In genomic region chr12:70827187-70827900, GRCm38 (mm10) we compare ENCODE assay signal across 8 mouse cellular contexts. TPM values are rescaled to one million over a fixed set of nuclear protein-coding genes. Genes with fewer than 3 reads are reported as not detected.
DNase-seq lines count a peak whose midpoint lies in the region; ATAC-seq and TF ChIP-seq lines count a peak whose summit lies in the region.

No protein-coding gene starts in this region.

- peak overlapping the region; percentile 35; the same call in 1 of the 2 replicates for H3K9ac ChIP-seq in kidney, postnatal 0 days (ENCODE audit: low read depth, low read length)
- H3K9ac ChIP-seq in hindbrain, embryonic 12.5 days = no peak overlapping the region; the same call in 1 of the 2 replicates

- DNase-seq in kidney, postnatal 0 days (ENCODE audit: low spot score) = no peak
- DNase-seq in kidney, postnatal 25 days = no peak
- peak; percentile 69 for DNase-seq in embryo, embryonic 10.5 days (ENCODE audit: low spot score)
- DNase-seq in lung, postnatal 14 days = peak; percentile 37
- DNase-seq in thymus, postnatal 25 days = peak; percentile 40
- DNase-seq in layer of hippocampus, adult 8-10 months (ENCODE audit: low spot score in 2 of 2) = no peak
- DNase-seq in spleen, postnatal 4 days (ENCODE audit: low spot score in 2 of 2) = no peak

- ATAC-seq in kidney, postnatal 0 days (replicated peaks; ENCODE audit: low FRiP score, low read depth) = no peak
- ATAC-seq in hindbrain, embryonic 12.5 days (ENCODE audit: low FRiP score) = no peak

- no peaks in the 10 kb centered on the region for H3K9me3 ChIP-seq in kidney, postnatal 0 days (replicated peaks; ENCODE audit: low read length)
- no peaks in the 10 kb centered on the region for H3K9me3 ChIP-seq in hindbrain, embryonic 12.5 days (replicated peaks)

- 24% methylated on average over 9 of the region's 9 CpGs for WGBS in kidney, postnatal 0 days
- WGBS in hindbrain, embryonic 12.5 days = 30% methylated on average over 9 of the region's 9 CpGs

- no peak overlapping the region for H3K27ac ChIP-seq in kidney, postnatal 0 days
- H3K27ac ChIP-seq in hindbrain, embryonic 12.5 days = peak overlapping the region; percentile 23; the same call in 1 of the 2 replicates

- H3K36me3 ChIP-seq in kidney, postnatal 0 days (ENCODE audit: insufficient read depth, low read length) = no peaks in the 10 kb centered on the region
- H3K36me3 ChIP-seq in hindbrain, embryonic 12.5 days = no peaks in the 10 kb centered on the region

- TF ChIP-seq CTCF in kidney, postnatal 0 days (IDR thresholded peaks at IDR 0.05; ENCODE audit: low read depth) = no peak

- H3K4me2 ChIP-seq in kidney, postnatal 0 days (ENCODE audit: low read length) = peak overlapping the region; percentile 84
- peak overlapping the region; percentile 80 for H3K4me2 ChIP-seq in hindbrain, embryonic 12.5 days (replicated peaks)

- H3K4me1 ChIP-seq in kidney, postnatal 0 days (replicated peaks; ENCODE audit: insufficient read depth, low read length) = 0 out of 2 replicates have a peak, but pooled peaks cover 3% of the 10 kb centered on the region
- H3K4me1 ChIP-seq in hindbrain, embryonic 12.5 days = peaks cover 30% of the 10 kb centered on the region

- H3K27me3 ChIP-seq in kidney, postnatal 0 days (ENCODE audit: insufficient read depth, low read length) = no peaks in the 10 kb centered on the region
- no peaks in the 10 kb centered on the region for H3K27me3 ChIP-seq in hindbrain, embryonic 12.5 days

- H3K4me3 ChIP-seq in kidney, postnatal 0 days (replicated peaks; ENCODE audit: low read depth, low read length) = peak overlapping the region; percentile 80
- H3K4me3 ChIP-seq in hindbrain, embryonic 12.5 days = peak overlapping the region; percentile 77

RNA-seq across cellular contexts. Expression of gene Frmd6, which starts 2.0 kb away (rescaled TPM):
- 14.6 and 16.3 TPM in 2 replicates for polyA plus RNA-seq in kidney, postnatal 0 days (2015; fragmentation: Nextera tagmentation; extraction: Ambion mirVana)
- polyA plus RNA-seq in hindbrain, embryonic 12.5 days (2016; fragmentation: Nextera tagmentation; extraction: Ambion mirVana) = 28.2 and 33.3 TPM in 2 replicates
- total RNA-seq in layer of hippocampus, adult 8-10 months (2022) = 10 to 100 TPM; 17.7 to 24.5 (median 21.4) TPM

Comparison
In these comparisons a context has a peak if more than half of its experiments do, and no peak if none do; other contexts are left out.
1. DNase-seq: peak in embryo, embryonic 10.5 days (single experiment), lung, postnatal 14 days (single experiment) and thymus, postnatal 25 days (single experiment); none in kidney, postnatal 0 days (single experiment), kidney, postnatal 25 days (0 of 2), layer of hippocampus, adult 8-10 months (0 of 2) and spleen, postnatal 4 days (0 of 2).